Mouse (Mus musculus): ENCODE results near the gene Zfp652.

The Zfp652 gene

GRCm38 (mm10) chr11:95710478-95710877, 2.0 kb upstream of the Zfp652 start:
- intact Hi-C loops (cut with DNase I): no loop called here

GRCm38 (mm10) chr11:95712085-95712562, 349 bp upstream of the Zfp652 start:
- intact Hi-C loops (cut with DNase I): no loop called here

- intact Hi-C loops (cut with DNase I): no loop called here
Measured at GRCm38 (mm10) chr11:95713225-95713810, 845 bp downstream of the Zfp652 start.

GRCm38 (mm10) chr11:95713811-95714241, 1.4 kb downstream of the Zfp652 start:
- intact Hi-C loops (cut with DNase I): no loop called here

- intact Hi-C loops (cut with DNase I): no loop called here
Measured at GRCm38 (mm10) chr11:95714411-95714810, 1.9 kb downstream of the Zfp652 start.

- intact Hi-C loops (cut with DNase I): no loop called here
Measured at GRCm38 (mm10) chr11:95716136-95716535, 3.7 kb downstream of the Zfp652 start.

- intact Hi-C loops (cut with DNase I): no loop called here
Measured at GRCm38 (mm10) chr11:95719356-95719755, 6.9 kb downstream of the Zfp652 start.

GRCm38 (mm10) chr11:95723287-95723686, 10.8 kb downstream of the Zfp652 start, which contains the start of gene B130006D01Rik:
B130006D01Rik (plus strand) TSS chr11:95723587.
- intact Hi-C loops (cut with DNase I): no loop called here

- intact Hi-C loops (cut with DNase I): no loop called here
Measured at GRCm38 (mm10) chr11:95724466-95724865, 12.0 kb downstream of the Zfp652 start.

- intact Hi-C loops (cut with DNase I): no loop called here
Measured at GRCm38 (mm10) chr11:95726156-95726555, 13.7 kb downstream of the Zfp652 start.

- intact Hi-C loops (cut with DNase I): no loop called here
Measured at GRCm38 (mm10) chr11:95727947-95728346, 15.5 kb downstream of the Zfp652 start.

- intact Hi-C loops (cut with DNase I): no loop called here
Measured at GRCm38 (mm10) chr11:95728916-95729907, 16.7 kb downstream of the Zfp652 start.

GRCm38 (mm10) chr11:95734485-95734884, 22.0 kb downstream of the Zfp652 start:
- intact Hi-C loops (cut with DNase I): no loop called here

GRCm38 (mm10) chr11:95737811-95738210, 25.3 kb downstream of the Zfp652 start:
- intact Hi-C loops (cut with DNase I): no loop called here

- intact Hi-C loops (cut with DNase I): no loop called here
Measured at GRCm38 (mm10) chr11:95744521-95744920, 32.0 kb downstream of the Zfp652 start.

GRCm38 (mm10) chr11:95746821-95747220, 34.3 kb downstream of the Zfp652 start:
- intact Hi-C loops (cut with DNase I): no loop called here

GRCm38 (mm10) chr11:95748331-95748730, 35.9 kb downstream of the Zfp652 start:
- intact Hi-C loops (cut with DNase I): no loop called here

GRCm38 (mm10) chr11:95749619-95750018, 37.1 kb downstream of the Zfp652 start:
- intact Hi-C loops (cut with DNase I): loop anchor here (1.0 to 10.0 kb wide), 2 partner anchors 63 to 215 kb away; no protein-coding TSS in a partner anchor

- intact Hi-C loops (cut with DNase I): loop anchor here (1.0 to 10.0 kb wide), 2 partner anchors 65 to 216 kb away; no protein-coding TSS in a partner anchor
Measured at GRCm38 (mm10) chr11:95750995-95751394, 38.5 kb downstream of the Zfp652 start.

GRCm38 (mm10) chr11:95755137-95755536, 42.7 kb downstream of the Zfp652 start:
- intact Hi-C loops (cut with DNase I): loop anchor here (10.0 kb wide), 1 partner anchor 220 kb away; no protein-coding TSS in a partner anchor

- intact Hi-C loops (cut with DNase I): no loop called here
Measured at GRCm38 (mm10) chr11:95760521-95760920, 48.0 kb downstream of the Zfp652 start.

- intact Hi-C loops (cut with DNase I): no loop called here
Measured at GRCm38 (mm10) chr11:95762996-95763395, 50.5 kb downstream of the Zfp652 start.
